9 mouse cellular contexts compared by ENCODE assay signal in the genomic region with DNA sequence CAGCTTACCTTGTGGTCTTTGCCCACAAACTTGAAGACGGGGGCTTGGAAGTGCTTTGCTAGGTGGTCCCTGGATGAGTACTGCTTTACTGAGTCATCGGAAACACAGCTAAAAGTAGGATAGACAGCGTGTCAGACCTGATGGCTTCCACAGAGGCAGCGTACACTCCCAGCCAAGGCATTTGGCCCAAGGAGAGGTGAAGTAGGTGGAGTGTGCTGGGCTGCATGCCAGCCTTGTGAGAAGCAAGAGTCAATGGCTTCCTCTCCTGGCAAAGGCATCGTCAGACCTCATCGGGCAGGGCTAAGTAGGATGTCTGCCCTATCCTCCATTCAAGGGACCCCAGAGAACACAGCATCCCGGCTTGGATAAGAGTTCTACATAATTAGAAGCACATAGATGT. TPM values are rescaled to one million over a fixed set of nuclear protein-coding genes. Genes with fewer than 3 reads are reported as not detected.
DNase-seq lines count a peak whose midpoint lies in the region; ATAC-seq and TF ChIP-seq lines count a peak whose summit lies in the region.
"Had no signal": no experiment of that assay in that cellular context is flagged by ENCODE, and none has a peak within 500 bp of the region (broad histone marks: within the 10 kb centered on the region; RNA-seq: fewer than 3 reads in every experiment).

No protein-coding gene starts in this region.

- no peak for TF ChIP-seq CTCF in midbrain, postnatal 0 days (IDR thresholded peaks at IDR 0.05)

- no peak overlapping the region for H3K4me2 ChIP-seq in embryonic facial prominence, embryonic 14.5 days (ENCODE audit: low read depth, low read length)
- H3K4me2 ChIP-seq in limb, embryonic 15.5 days: no peak overlapping the region
- no peak overlapping the region for H3K4me2 ChIP-seq in hindbrain, embryonic 13.5 days
- no peak overlapping the region for H3K4me2 ChIP-seq in midbrain, embryonic 14.5 days (ENCODE audit: low read length)
- no peak overlapping the region for H3K4me2 ChIP-seq in midbrain, postnatal 0 days (ENCODE audit: low read depth, low read length, poor library complexity, severe bottlenecking)
- H3K4me2 ChIP-seq: midbrain, embryonic 12.5 days had no signal

- WGBS in embryonic facial prominence, embryonic 14.5 days: 74% methylated on average over 7 of the region's 7 CpGs
- WGBS in embryonic facial prominence, embryonic 10.5 days: 94% methylated on average over 7 of the region's 7 CpGs
- WGBS in limb, embryonic 15.5 days: 53% methylated on average over 7 of the region's 7 CpGs
- 83% methylated on average over 7 of the region's 7 CpGs for WGBS in hindbrain, embryonic 13.5 days
- 89% methylated on average over 7 of the region's 7 CpGs for WGBS in midbrain, embryonic 14.5 days
- WGBS in midbrain, postnatal 0 days: 85% methylated on average over 7 of the region's 7 CpGs

- 0 out of 2 replicates have a peak, but pooled peaks cover 4% of the 10 kb centered on the region for H3K4me1 ChIP-seq in embryonic facial prominence, embryonic 14.5 days (ENCODE audit: control insufficient read depth, insufficient read depth, low read length)
- H3K4me1 ChIP-seq in embryonic facial prominence, embryonic 10.5 days: peaks cover 3% of the 10 kb centered on the region
- peaks cover 15% of the 10 kb centered on the region for H3K4me1 ChIP-seq in limb, embryonic 15.5 days
- 0 out of 2 replicates have a peak, but pooled peaks cover 5% of the 10 kb centered on the region for H3K4me1 ChIP-seq in hindbrain, embryonic 13.5 days (replicated peaks)
- H3K4me1 ChIP-seq in midbrain, embryonic 14.5 days (ENCODE audit: control insufficient read depth, insufficient read depth, low read length): no peaks in the 10 kb centered on the region
- no peaks in the 10 kb centered on the region for H3K4me1 ChIP-seq in midbrain, postnatal 0 days (ENCODE audit: insufficient read depth, low read length)

- H3K27ac ChIP-seq in embryonic facial prominence, embryonic 14.5 days (replicated peaks; ENCODE audit: low read depth, low read length): 0 out of 2 replicates have a peak overlapping the region, but pooled peaks have one; percentile 41
- H3K27ac ChIP-seq in embryonic facial prominence, embryonic 10.5 days (replicated peaks): no peak overlapping the region
- H3K27ac ChIP-seq in limb, embryonic 15.5 days: peak overlapping the region; percentile 64; the same call in 1 of the 2 replicates
- H3K27ac ChIP-seq in hindbrain, embryonic 13.5 days: no peak overlapping the region
- H3K27ac ChIP-seq in midbrain, embryonic 14.5 days (replicated peaks; ENCODE audit: low read depth, low read length): no peak overlapping the region
- no peak overlapping the region for H3K27ac ChIP-seq in midbrain, postnatal 0 days (ENCODE audit: low read depth, low read length)
- H3K27ac ChIP-seq: midbrain, embryonic 12.5 days had no signal

- H3K9ac ChIP-seq in embryonic facial prominence, embryonic 14.5 days (ENCODE audit: low read depth, low read length): no peak overlapping the region
- no peak overlapping the region for H3K9ac ChIP-seq in limb, embryonic 15.5 days
- no peak overlapping the region for H3K9ac ChIP-seq in hindbrain, embryonic 13.5 days
- H3K9ac ChIP-seq in midbrain, embryonic 14.5 days (replicated peaks; ENCODE audit: low read length): no peak overlapping the region
- no peak overlapping the region for H3K9ac ChIP-seq in midbrain, postnatal 0 days (replicated peaks; ENCODE audit: low read length, poor library complexity, severe bottlenecking)
- H3K9ac ChIP-seq: midbrain, embryonic 12.5 days had no signal

- H3K9me3 ChIP-seq in embryonic facial prominence, embryonic 14.5 days (ENCODE audit: control insufficient read depth, low read length): no peaks in the 10 kb centered on the region
- H3K9me3 ChIP-seq in embryonic facial prominence, embryonic 10.5 days: no peaks in the 10 kb centered on the region
- no peaks in the 10 kb centered on the region for H3K9me3 ChIP-seq in limb, embryonic 15.5 days
- no peaks in the 10 kb centered on the region for H3K9me3 ChIP-seq in hindbrain, embryonic 13.5 days
- no peaks in the 10 kb centered on the region for H3K9me3 ChIP-seq in midbrain, embryonic 14.5 days (ENCODE audit: control insufficient read depth, low read length)
- no peaks in the 10 kb centered on the region for H3K9me3 ChIP-seq in midbrain, postnatal 0 days (ENCODE audit: low read length)
- H3K9me3 ChIP-seq: midbrain, embryonic 12.5 days had no signal

- DNase-seq in embryonic facial prominence, embryonic 14.5 days (ENCODE audit: low spot score): peak; percentile 45
- no peak for DNase-seq in embryonic facial prominence, embryonic 10.5 days (ENCODE audit: low spot score)
- peak; percentile 56 for DNase-seq in brain, adult 2 months (ENCODE audit: low read depth, low spot score)
- peak; percentile 36 for DNase-seq in gonadal fat pad, adult 2 months (ENCODE audit: low read depth)
- no peak for DNase-seq in midbrain, embryonic 14.5 days
- no peak for DNase-seq in midbrain, postnatal 0 days (ENCODE audit: low spot score)

- no peaks in the 10 kb centered on the region for H3K36me3 ChIP-seq in embryonic facial prominence, embryonic 14.5 days (ENCODE audit: control insufficient read depth, insufficient read depth, low read length)
- no peaks in the 10 kb centered on the region for H3K36me3 ChIP-seq in embryonic facial prominence, embryonic 10.5 days (replicated peaks)
- H3K36me3 ChIP-seq in limb, embryonic 15.5 days: no peaks in the 10 kb centered on the region
- no peaks in the 10 kb centered on the region for H3K36me3 ChIP-seq in hindbrain, embryonic 13.5 days
- H3K36me3 ChIP-seq in midbrain, embryonic 14.5 days (ENCODE audit: control insufficient read depth, insufficient read depth, low read length): no peaks in the 10 kb centered on the region
- no peaks in the 10 kb centered on the region for H3K36me3 ChIP-seq in midbrain, postnatal 0 days (ENCODE audit: insufficient read depth, low read length)
- H3K36me3 ChIP-seq: midbrain, embryonic 12.5 days had no signal

- no peak overlapping the region for H3K4me3 ChIP-seq in embryonic facial prominence, embryonic 14.5 days (ENCODE audit: low read depth, low read length)
- H3K4me3 ChIP-seq in embryonic facial prominence, embryonic 10.5 days: no peak overlapping the region
- no peak overlapping the region for H3K4me3 ChIP-seq in limb, embryonic 15.5 days
- no peak overlapping the region for H3K4me3 ChIP-seq in hindbrain, embryonic 13.5 days
- no peak overlapping the region for H3K4me3 ChIP-seq in midbrain, embryonic 14.5 days (replicated peaks; ENCODE audit: low read depth, low read length)
- no peak overlapping the region for H3K4me3 ChIP-seq in midbrain, postnatal 0 days (ENCODE audit: low read depth, low read length)
- H3K4me3 ChIP-seq: midbrain, embryonic 12.5 days had no signal

- H3K27me3 ChIP-seq in embryonic facial prominence, embryonic 14.5 days (replicated peaks; ENCODE audit: control insufficient read depth, insufficient read depth, low read length): no peaks in the 10 kb centered on the region
- H3K27me3 ChIP-seq in embryonic facial prominence, embryonic 10.5 days (replicated peaks; ENCODE audit: low read depth, poor library complexity, severe bottlenecking): no peaks in the 10 kb centered on the region
- H3K27me3 ChIP-seq in limb, embryonic 15.5 days: no peaks in the 10 kb centered on the region
- no peaks in the 10 kb centered on the region for H3K27me3 ChIP-seq in hindbrain, embryonic 13.5 days
- no peaks in the 10 kb centered on the region for H3K27me3 ChIP-seq in midbrain, embryonic 14.5 days (ENCODE audit: control insufficient read depth, insufficient read depth, low read length)
- H3K27me3 ChIP-seq in midbrain, postnatal 0 days (ENCODE audit: insufficient read depth, low read length): no peaks in the 10 kb centered on the region
- H3K27me3 ChIP-seq: midbrain, embryonic 12.5 days had no signal

- peak; percentile 41; the same call in 1 of the 2 replicates for ATAC-seq in embryonic facial prominence, embryonic 14.5 days (ENCODE audit: low read depth)
- no peak; the same call in 1 of the 2 replicates for ATAC-seq in limb, embryonic 15.5 days (ENCODE audit: insufficient number of reproducible peaks, low FRiP score, low TSS enrichment, low read depth)
- ATAC-seq in hindbrain, embryonic 13.5 days (ENCODE audit: low FRiP score): no peak
- no peak for ATAC-seq in midbrain, embryonic 14.5 days (ENCODE audit: low FRiP score, low TSS enrichment)
- no peak for ATAC-seq in midbrain, postnatal 0 days (ENCODE audit: low FRiP score)

RNA-seq across cellular contexts. Expression of a gene that starts 16.2 kb away (rescaled TPM):
- 0.64 and 0.70 TPM in 2 replicates for polyA plus RNA-seq in embryonic facial prominence, embryonic 14.5 days (2014; fragmentation: Nextera tagmentation; extraction: Ambion mirVana)
- polyA plus RNA-seq in embryonic facial prominence, embryonic 10.5 days (2016; fragmentation: Nextera tagmentation; extraction: Ambion mirVana): 0.64 and 0.82 TPM in 2 replicates
- polyA plus RNA-seq in gonadal fat pad, adult 2 months (2012; rRNA removed): 0.32 and 0.38 TPM in 2 replicates
- polyA plus RNA-seq in limb, embryonic 15.5 days (2015; fragmentation: Nextera tagmentation; extraction: Ambion mirVana): 0.79 and 1.2 TPM in 2 replicates
- polyA plus RNA-seq in hindbrain, embryonic 13.5 days (2015; fragmentation: Nextera tagmentation; extraction: Ambion mirVana): 0.21 and 0.25 TPM in 2 replicates
- polyA plus RNA-seq in midbrain, embryonic 14.5 days (2014; fragmentation: Nextera tagmentation; extraction: Ambion mirVana): 0.39 TPM in 1 of 2 replicates, not detected in the other
- total RNA-seq in midbrain, postnatal 0 days (2014; rRNA removed): 0.11 TPM in 1 of 2 replicates, not detected in the other
- polyA plus RNA-seq in midbrain, postnatal 0 days (2015; fragmentation: Nextera tagmentation; extraction: Ambion mirVana): 0.05 TPM in 1 of 2 replicates, not detected in the other

RNA-seq across cellular contexts. Expression of a gene that starts 21.9 kb away (rescaled TPM):
- polyA plus RNA-seq in embryonic facial prominence, embryonic 14.5 days (2014; fragmentation: Nextera tagmentation; extraction: Ambion mirVana): not detected in 2 replicates
- polyA plus RNA-seq in embryonic facial prominence, embryonic 10.5 days (2016; fragmentation: Nextera tagmentation; extraction: Ambion mirVana): not detected in 2 replicates
- polyA plus RNA-seq in gonadal fat pad, adult 2 months (2012; rRNA removed): 0.14 and 0.37 TPM in 2 replicates
- polyA plus RNA-seq in limb, embryonic 15.5 days (2015; fragmentation: Nextera tagmentation; extraction: Ambion mirVana): 0.27 TPM in 1 of 2 replicates, not detected in the other
- polyA plus RNA-seq in hindbrain, embryonic 13.5 days (2015; fragmentation: Nextera tagmentation; extraction: Ambion mirVana): not detected in 2 replicates
- polyA plus RNA-seq in midbrain, embryonic 14.5 days (2014; fragmentation: Nextera tagmentation; extraction: Ambion mirVana): not detected in 2 replicates
- not detected in 2 replicates for total RNA-seq in midbrain, postnatal 0 days (2014; rRNA removed)
- polyA plus RNA-seq in midbrain, postnatal 0 days (2015; fragmentation: Nextera tagmentation; extraction: Ambion mirVana): not detected in 2 replicates
- polyA plus RNA-seq: midbrain, embryonic 12.5 days had no signal

RNA-seq across cellular contexts. Expression of a gene that starts 29.9 kb away (rescaled TPM):
- polyA plus RNA-seq in embryonic facial prominence, embryonic 14.5 days (2014; fragmentation: Nextera tagmentation; extraction: Ambion mirVana): 16.1 TPM in 1 of 2 replicates, not detected in the other
- polyA plus RNA-seq in embryonic facial prominence, embryonic 10.5 days (2016; fragmentation: Nextera tagmentation; extraction: Ambion mirVana): 6.0 and 12.1 TPM in 2 replicates
- 15.0 and 15.5 TPM in 2 replicates for polyA plus RNA-seq in gonadal fat pad, adult 2 months (2012; rRNA removed)
- 2.0 and 7.8 TPM in 2 replicates for polyA plus RNA-seq in limb, embryonic 15.5 days (2015; fragmentation: Nextera tagmentation; extraction: Ambion mirVana)
- 1.6 and 2.9 TPM in 2 replicates for polyA plus RNA-seq in hindbrain, embryonic 13.5 days (2015; fragmentation: Nextera tagmentation; extraction: Ambion mirVana)
- 2.8 and 5.0 TPM in 2 replicates for polyA plus RNA-seq in midbrain, embryonic 14.5 days (2014; fragmentation: Nextera tagmentation; extraction: Ambion mirVana)
- 4.3 and 6.9 TPM in 2 replicates for total RNA-seq in midbrain, postnatal 0 days (2014; rRNA removed)
- polyA plus RNA-seq in midbrain, postnatal 0 days (2015; fragmentation: Nextera tagmentation; extraction: Ambion mirVana): 5.9 and 7.7 TPM in 2 replicates

Comparison
In these comparisons a context has a peak if more than half of its experiments do, and no peak if none do; other contexts are left out.
1. DNase-seq: peak in embryonic facial prominence, embryonic 14.5 days (single experiment), brain, adult 2 months (single experiment) and gonadal fat pad, adult 2 months (single experiment); none in embryonic facial prominence, embryonic 10.5 days (single experiment), midbrain, embryonic 14.5 days (single experiment) and midbrain, postnatal 0 days (single experiment).
2. H3K27ac ChIP-seq: peak in embryonic facial prominence, embryonic 14.5 days (single experiment) and limb, embryonic 15.5 days (single experiment); none in embryonic facial prominence, embryonic 10.5 days (single experiment), hindbrain, embryonic 13.5 days (single experiment), midbrain, embryonic 14.5 days (single experiment) and midbrain, postnatal 0 days (single experiment).